Mouse (Mus musculus): ENCODE results near the gene Arhgap15. TPM values are rescaled to one million over a fixed set of nuclear protein-coding genes. Genes with fewer than 3 reads are reported as not detected.

Arhgap15 gene
- polyA plus RNA-seq, 1 experiment from 2014 or later, result 0.60 TPM

GRCm38 (mm10) chr2:44044634-44045033, 296.0 kb downstream of the Arhgap15 start:
- no peak overlapping the region for H3K4me3 ChIP-seq
- no peaks in the 10 kb centered on the region for H3K27me3 ChIP-seq
- H3K9me3 ChIP-seq, result no peaks in the 10 kb centered on the region
- no peak for ATAC-seq (ENCODE audit: insufficient number of reproducible peaks, insufficient read depth, low FRiP score, low TSS enrichment)
- H3K9ac ChIP-seq, result no peak overlapping the region
- H3K36me3 ChIP-seq, result no peaks in the 10 kb centered on the region
- no peaks in the 10 kb centered on the region for H3K4me1 ChIP-seq
- 78% methylated on average over 1 of the region's 1 CpGs for WGBS
- no peak overlapping the region for H3K4me2 ChIP-seq (replicated peaks)
- no peak overlapping the region for H3K27ac ChIP-seq

- H3K4me1 ChIP-seq, result no peaks in the 10 kb centered on the region
- no peaks in the 10 kb centered on the region for H3K27me3 ChIP-seq
- no peaks in the 10 kb centered on the region for H3K36me3 ChIP-seq
- H3K27ac ChIP-seq, result no peak overlapping the region
- H3K9me3 ChIP-seq, result no peaks in the 10 kb centered on the region
- WGBS, result 82% methylated on average over 1 of the region's 1 CpGs
- no peak overlapping the region for H3K9ac ChIP-seq
- H3K4me2 ChIP-seq (replicated peaks), result no peak overlapping the region
- H3K4me3 ChIP-seq, result no peak overlapping the region
- no peak for ATAC-seq (ENCODE audit: insufficient number of reproducible peaks, insufficient read depth, low FRiP score, low TSS enrichment)
Observed at GRCm38 (mm10) chr2:44045231-44045630, 296.6 kb downstream of the Arhgap15 start.

GRCm38 (mm10) chr2:44060306-44060705, 311.7 kb downstream of the Arhgap15 start:
- no peak for ATAC-seq (ENCODE audit: insufficient number of reproducible peaks, insufficient read depth, low FRiP score, low TSS enrichment)
- Histone ChIP-seq H3K36me3 (no peaks in the 10 kb centered on the region), H3K9ac (no peak overlapping the region), H3K4me1 (no peaks in the 10 kb centered on the region), H3K9me3 (no peaks in the 10 kb centered on the region), H3K27me3 (no peaks in the 10 kb centered on the region), H3K4me3 (no peak overlapping the region), H3K27ac (no peak overlapping the region), H3K4me2 (replicated peaks) (peak overlapping the region; percentile 21; the same call in 1 of the 2 replicates)
- WGBS, result 47% methylated on average over 9 of the region's 9 CpGs

GRCm38 (mm10) chr2:44060716-44061115, 312.1 kb downstream of the Arhgap15 start:
- no peaks in the 10 kb centered on the region for H3K36me3 ChIP-seq
- H3K9ac ChIP-seq, result no peak overlapping the region
- H3K4me1 ChIP-seq, result no peaks in the 10 kb centered on the region
- WGBS, result 40% methylated on average over 8 of the region's 8 CpGs
- no peaks in the 10 kb centered on the region for H3K27me3 ChIP-seq
- no peak overlapping the region for H3K27ac ChIP-seq
- no peak; the same call in 1 of the 2 replicates for ATAC-seq (ENCODE audit: insufficient number of reproducible peaks, insufficient read depth, low FRiP score, low TSS enrichment)
- H3K4me2 ChIP-seq (replicated peaks), result peak overlapping the region; percentile 21; the same call in 1 of the 2 replicates
- H3K4me3 ChIP-seq, result no peak overlapping the region
- no peaks in the 10 kb centered on the region for H3K9me3 ChIP-seq

GRCm38 (mm10) chr2:44065067-44065466, 316.4 kb downstream of the Arhgap15 start:
- Histone ChIP-seq H3K36me3 (no peaks in the 10 kb centered on the region), H3K9me3 (no peaks in the 10 kb centered on the region), H3K4me2 (replicated peaks) (no peak overlapping the region), H3K27ac (no peak overlapping the region), H3K9ac (no peak overlapping the region), H3K4me3 (no peak overlapping the region), H3K4me1 (no peaks in the 10 kb centered on the region), H3K27me3 (no peaks in the 10 kb centered on the region)
- 67% methylated on average over 5 of the region's 5 CpGs for WGBS
- ATAC-seq (ENCODE audit: insufficient number of reproducible peaks, insufficient read depth, low FRiP score, low TSS enrichment), result no peak

- Histone ChIP-seq H3K9me3 (no peaks in the 10 kb centered on the region), H3K9ac (no peak overlapping the region), H3K27ac (no peak overlapping the region), H3K4me3 (no peak overlapping the region), H3K36me3 (no peaks in the 10 kb centered on the region), H3K27me3 (no peaks in the 10 kb centered on the region), H3K4me1 (no peaks in the 10 kb centered on the region), H3K4me2 (replicated peaks) (no peak overlapping the region)
- ATAC-seq (ENCODE audit: insufficient number of reproducible peaks, insufficient read depth, low FRiP score, low TSS enrichment), result no peak
- 71% methylated on average over 7 of the region's 7 CpGs for WGBS
Observed at GRCm38 (mm10) chr2:44068151-44068840, 319.7 kb downstream of the Arhgap15 start.

- Histone ChIP-seq H3K27me3 (no peaks in the 10 kb centered on the region), H3K9me3 (no peaks in the 10 kb centered on the region), H3K4me2 (replicated peaks) (no peak overlapping the region), H3K36me3 (no peaks in the 10 kb centered on the region), H3K27ac (no peak overlapping the region), H3K4me3 (no peak overlapping the region), H3K4me1 (no peaks in the 10 kb centered on the region), H3K9ac (no peak overlapping the region)
- WGBS, result 68% methylated on average over 2 of the region's 2 CpGs
- ATAC-seq (ENCODE audit: insufficient number of reproducible peaks, insufficient read depth, low FRiP score, low TSS enrichment), result no peak
Observed at GRCm38 (mm10) chr2:44068906-44069305, 320.3 kb downstream of the Arhgap15 start.

GRCm38 (mm10) chr2:44076570-44076969, 327.9 kb downstream of the Arhgap15 start:
- H3K9me3 ChIP-seq, result no peaks in the 10 kb centered on the region
- no peak overlapping the region for H3K4me2 ChIP-seq (replicated peaks)
- H3K4me1 ChIP-seq, result no peaks in the 10 kb centered on the region
- H3K4me3 ChIP-seq, result no peak overlapping the region
- H3K9ac ChIP-seq, result no peak overlapping the region
- H3K27me3 ChIP-seq, result no peaks in the 10 kb centered on the region
- no peak for ATAC-seq (ENCODE audit: insufficient number of reproducible peaks, insufficient read depth, low FRiP score, low TSS enrichment)
- no peaks in the 10 kb centered on the region for H3K36me3 ChIP-seq
- no peak overlapping the region for H3K27ac ChIP-seq

- H3K9me3 ChIP-seq, result no peaks in the 10 kb centered on the region
- no peak overlapping the region for H3K4me2 ChIP-seq (replicated peaks)
- WGBS, result 85% methylated on average over 6 of the region's 6 CpGs
- ATAC-seq (ENCODE audit: insufficient number of reproducible peaks, insufficient read depth, low FRiP score, low TSS enrichment), result no peak
- no peak overlapping the region for H3K27ac ChIP-seq
- no peak overlapping the region for H3K4me3 ChIP-seq
- H3K36me3 ChIP-seq, result no peaks in the 10 kb centered on the region
- no peaks in the 10 kb centered on the region for H3K27me3 ChIP-seq
- H3K4me1 ChIP-seq, result no peaks in the 10 kb centered on the region
- no peak overlapping the region for H3K9ac ChIP-seq
Observed at GRCm38 (mm10) chr2:44080530-44080929, 331.9 kb downstream of the Arhgap15 start.

GRCm38 (mm10) chr2:44081241-44081640, 332.6 kb downstream of the Arhgap15 start:
- Histone ChIP-seq H3K27me3 (no peaks in the 10 kb centered on the region), H3K9ac (no peak overlapping the region), H3K4me1 (no peaks in the 10 kb centered on the region), H3K9me3 (no peaks in the 10 kb centered on the region), H3K4me2 (replicated peaks) (no peak overlapping the region), H3K4me3 (no peak overlapping the region), H3K36me3 (no peaks in the 10 kb centered on the region), H3K27ac (no peak overlapping the region)
- 85% methylated on average over 4 of the region's 4 CpGs for WGBS
- no peak for ATAC-seq (ENCODE audit: insufficient number of reproducible peaks, insufficient read depth, low FRiP score, low TSS enrichment)

- WGBS, result 64% methylated on average over 2 of the region's 2 CpGs
- H3K36me3 ChIP-seq, result no peaks in the 10 kb centered on the region
- ATAC-seq (ENCODE audit: insufficient number of reproducible peaks, insufficient read depth, low FRiP score, low TSS enrichment), result no peak
Observed at GRCm38 (mm10) chr2:44084471-44084870, 335.8 kb downstream of the Arhgap15 start.

GRCm38 (mm10) chr2:44086403-44087056, 337.9 kb downstream of the Arhgap15 start:
- Histone ChIP-seq H3K4me3 (no peak overlapping the region), H3K9ac (no peak overlapping the region), H3K4me1 (no peaks in the 10 kb centered on the region), H3K27me3 (no peaks in the 10 kb centered on the region), H3K27ac (no peak overlapping the region), H3K36me3 (no peaks in the 10 kb centered on the region), H3K9me3 (no peaks in the 10 kb centered on the region), H3K4me2 (replicated peaks) (no peak overlapping the region)
- ATAC-seq (ENCODE audit: insufficient number of reproducible peaks, insufficient read depth, low FRiP score, low TSS enrichment), result no peak
- WGBS, result 54% methylated on average over 5 of the region's 5 CpGs

More at GRCm38 (mm10) chr2:44084471-44084870, 335.8 kb downstream of the Arhgap15 start:
- Histone ChIP-seq H3K9ac (no peak overlapping the region), H3K4me3 (no peak overlapping the region), H3K27ac (no peak overlapping the region), H3K27me3 (no peaks in the 10 kb centered on the region), H3K4me1 (no peaks in the 10 kb centered on the region), H3K9me3 (no peaks in the 10 kb centered on the region), H3K4me2 (replicated peaks) (no peak overlapping the region)
